Mouse (Mus musculus) thymus, postnatal 4 days (tissue): ENCODE data around the gene Tcerg1l.

Source experiments
- DNase-seq: peaks from one replicate; pipeline ENCODE4 v3.0.0; 2021

Tcerg1l gene

GRCm38 (mm10) chr7:138397485-138398181 is at the start of gene Tcerg1l:
Gene Tcerg1l (minus strand): TSS chr7:138397730.
- DNase-seq = peak; percentile 10

- no peak for DNase-seq
Observed at GRCm38 (mm10) chr7:138442096-138442495, 44.6 kb upstream of the Tcerg1l start.

GRCm38 (mm10) chr7:138432541-138432940 is 35.0 kb upstream of the Tcerg1l start:
- DNase-seq = no peak

- no peak for DNase-seq
Observed at GRCm38 (mm10) chr7:138431456-138431855, 33.9 kb upstream of the Tcerg1l start.

GRCm38 (mm10) chr7:138429916-138430315 is 32.4 kb upstream of the Tcerg1l start:
- DNase-seq = no peak

GRCm38 (mm10) chr7:138428826-138429225 is 31.3 kb upstream of the Tcerg1l start:
- DNase-seq = peak; percentile 20

- DNase-seq = no peak
Observed at GRCm38 (mm10) chr7:138427441-138427840, 29.9 kb upstream of the Tcerg1l start.

- DNase-seq = no peak
Observed at GRCm38 (mm10) chr7:138413496-138413895, 16.0 kb upstream of the Tcerg1l start.

GRCm38 (mm10) chr7:138401641-138402040 is 4.1 kb upstream of the Tcerg1l start:
- DNase-seq = no peak

GRCm38 (mm10) chr7:138400506-138401272 is 3.2 kb upstream of the Tcerg1l start:
- DNase-seq = no peak

GRCm38 (mm10) chr7:138398182-138398793 is 758 bp upstream of the Tcerg1l start:
- peak; percentile 43 for DNase-seq

GRCm38 (mm10) chr7:138396863-138397484 is 556 bp downstream of the Tcerg1l start:
- peak; percentile 9 for DNase-seq

GRCm38 (mm10) chr7:138396109-138396862 is 1.2 kb downstream of the Tcerg1l start:
- no peak for DNase-seq

- DNase-seq = no peak
Observed at GRCm38 (mm10) chr7:138389941-138390340, 7.6 kb downstream of the Tcerg1l start.

GRCm38 (mm10) chr7:138389071-138389470 is 8.5 kb downstream of the Tcerg1l start:
- DNase-seq = no peak

- DNase-seq = no peak
Observed at GRCm38 (mm10) chr7:138379221-138379620, 18.3 kb downstream of the Tcerg1l start.

GRCm38 (mm10) chr7:138378546-138378945 is 19.0 kb downstream of the Tcerg1l start:
- DNase-seq = no peak

- DNase-seq = no peak
Observed at GRCm38 (mm10) chr7:138375573-138375972, 22.0 kb downstream of the Tcerg1l start.

- no peak for DNase-seq
Observed at GRCm38 (mm10) chr7:138374376-138374775, 23.2 kb downstream of the Tcerg1l start.

- DNase-seq = no peak
Observed at GRCm38 (mm10) chr7:138373530-138373929, 24.0 kb downstream of the Tcerg1l start.

GRCm38 (mm10) chr7:138367570-138367969 is 30.0 kb downstream of the Tcerg1l start:
- no peak for DNase-seq

- DNase-seq = no peak
Observed at GRCm38 (mm10) chr7:138365519-138365918, 32.0 kb downstream of the Tcerg1l start.

- DNase-seq = no peak
Observed at GRCm38 (mm10) chr7:138357475-138357874, 40.1 kb downstream of the Tcerg1l start.
